In the genomic region with DNA sequence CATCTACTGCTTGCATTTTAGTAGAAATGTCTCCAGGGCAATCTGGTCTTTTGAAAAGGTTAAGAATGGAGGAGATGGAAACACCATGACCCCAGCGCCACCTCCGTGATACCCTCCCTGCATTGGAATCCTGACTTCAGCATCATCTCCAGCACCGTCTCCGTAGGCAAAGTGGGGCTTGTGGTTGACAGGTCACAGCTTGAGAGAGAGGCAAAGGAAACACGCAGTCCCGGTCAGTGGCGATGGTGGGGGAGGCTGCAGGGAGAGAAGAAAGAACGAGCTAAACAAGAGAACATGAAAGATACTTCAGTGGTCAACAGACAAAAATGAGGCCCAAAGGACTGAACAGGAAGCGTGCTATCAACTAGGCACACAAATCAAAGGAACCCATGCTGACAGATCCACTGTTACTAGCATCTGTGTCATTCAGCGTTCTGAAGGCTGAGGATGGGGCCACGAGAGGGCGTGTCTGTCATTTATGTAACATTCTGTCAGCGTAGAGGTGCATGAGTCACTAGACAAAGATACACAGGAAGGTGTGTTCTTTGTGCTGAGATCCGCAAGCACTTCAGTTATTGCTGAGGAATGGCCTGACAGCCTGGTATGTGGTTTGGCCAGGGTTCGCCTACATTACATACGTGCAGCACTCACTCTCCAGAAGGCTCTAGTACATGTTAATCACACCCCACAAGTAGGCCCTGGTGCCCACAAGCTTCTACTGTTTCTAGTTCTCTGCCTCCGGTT, we compare ENCODE assay signal across 17 mouse cellular contexts. TPM values are rescaled to one million over a fixed set of nuclear protein-coding genes. Genes with fewer than 3 reads are reported as not detected.
DNase-seq lines count a peak whose midpoint lies in the region; ATAC-seq lines count a peak whose summit lies in the region.
"Had no signal": no experiment of that assay in that cellular context is flagged by ENCODE, and none has a peak within 500 bp of the region (broad histone marks: within the 10 kb centered on the region; RNA-seq: fewer than 3 reads in every experiment).

No protein-coding gene starts in this region.

- H3K4me2 ChIP-seq in stomach, embryonic 14.5 days (replicated peaks; ENCODE audit: low read depth, low read length): no peak overlapping the region
- H3K4me2 ChIP-seq: embryonic facial prominence, embryonic 12.5 days; heart, embryonic 12.5 days; hindbrain, embryonic 15.5 days had no signal

- no peak overlapping the region for H3K4me3 ChIP-seq in stomach, embryonic 14.5 days (ENCODE audit: low read depth, low read length)
- no peak overlapping the region for H3K4me3 ChIP-seq in forebrain, embryonic 10.5 days
- H3K4me3 ChIP-seq: embryonic facial prominence, embryonic 12.5 days; heart, embryonic 12.5 days; hindbrain, embryonic 15.5 days had no signal

- H3K9me3 ChIP-seq in stomach, embryonic 14.5 days (ENCODE audit: control insufficient read depth, low read depth, low read length): no peaks in the 10 kb centered on the region
- H3K9me3 ChIP-seq in forebrain, embryonic 10.5 days: no peaks in the 10 kb centered on the region
- H3K9me3 ChIP-seq: embryonic facial prominence, embryonic 12.5 days; heart, embryonic 12.5 days; hindbrain, embryonic 15.5 days had no signal

- ATAC-seq in stomach, embryonic 14.5 days (ENCODE audit: insufficient number of reproducible peaks, insufficient read depth, low FRiP score, low read depth): peak; percentile 69; the same call in 1 of the 2 replicates
- ATAC-seq: Patski had no signal

- H3K27me3 ChIP-seq in stomach, embryonic 14.5 days (ENCODE audit: control insufficient read depth, insufficient read depth, low read length): no peaks in the 10 kb centered on the region
- no peaks in the 10 kb centered on the region for H3K27me3 ChIP-seq in forebrain, embryonic 10.5 days (ENCODE audit: poor library complexity, severe bottlenecking)
- H3K27me3 ChIP-seq: embryonic facial prominence, embryonic 12.5 days; heart, embryonic 12.5 days; hindbrain, embryonic 15.5 days had no signal

- peak; percentile 1 for DNase-seq in embryo, embryonic 10.5 days (ENCODE audit: low spot score)
- no peak for DNase-seq in embryo, embryonic 9.5 days (ENCODE audit: extremely low spot score)
- peak; percentile 12 for DNase-seq in Muller cell, postnatal 12 days (ENCODE audit: inconsistent ontology term)
- DNase-seq in lung, adult 18-20 months: peak; percentile 67 to 74
- DNase-seq in forebrain, embryonic 10.5 days (ENCODE audit: extremely low spot score, low spot score): no peak
- DNase-seq in gastrocnemius, postnatal 4 days (ENCODE audit: low spot score in 2 of 2): no peak
- DNase-seq in right cerebral cortex, postnatal 36 days (ENCODE audit: low spot score in 2 of 2): no peak
- DNase-seq: adrenal gland, postnatal 36 days; cerebellum, adult 18-20 months; thymus, postnatal 25 days had no signal

- H3K36me3 ChIP-seq in stomach, embryonic 14.5 days (ENCODE audit: control insufficient read depth, insufficient read depth, low read length): no peaks in the 10 kb centered on the region
- no peaks in the 10 kb centered on the region for H3K36me3 ChIP-seq in forebrain, embryonic 10.5 days (replicated peaks)
- H3K36me3 ChIP-seq: embryonic facial prominence, embryonic 12.5 days; heart, embryonic 12.5 days; hindbrain, embryonic 15.5 days had no signal

- 67% methylated on average over 17 of the region's 17 CpGs for WGBS in stomach, embryonic 14.5 days
- 89% methylated on average over 17 of the region's 17 CpGs for WGBS in forebrain, embryonic 10.5 days

- H3K27ac ChIP-seq in stomach, embryonic 14.5 days (ENCODE audit: low read length): no peak overlapping the region
- no peak overlapping the region for H3K27ac ChIP-seq in forebrain, embryonic 10.5 days
- H3K27ac ChIP-seq: embryonic facial prominence, embryonic 12.5 days; hindbrain, embryonic 15.5 days had no signal

- no peaks in the 10 kb centered on the region for H3K4me1 ChIP-seq in stomach, embryonic 14.5 days (ENCODE audit: control insufficient read depth, insufficient read depth, low read length)
- H3K4me1 ChIP-seq in forebrain, embryonic 10.5 days: no peaks in the 10 kb centered on the region
- H3K4me1 ChIP-seq: embryonic facial prominence, embryonic 12.5 days; hindbrain, embryonic 15.5 days had no signal

- no peak overlapping the region for H3K9ac ChIP-seq in stomach, embryonic 14.5 days (replicated peaks; ENCODE audit: low read depth, low read length)
- H3K9ac ChIP-seq: embryonic facial prominence, embryonic 12.5 days; heart, embryonic 12.5 days; hindbrain, embryonic 15.5 days had no signal

RNA-seq across cellular contexts. Expression of a gene that starts 17.1 kb away (rescaled TPM):
- 0.67 and 0.69 TPM in 2 replicates for polyA plus RNA-seq in stomach, embryonic 14.5 days (2014; fragmentation: Nextera tagmentation; extraction: Ambion mirVana)
- not detected in 2 replicates for polyA plus RNA-seq in forebrain, embryonic 10.5 days (2016; fragmentation: Nextera tagmentation; extraction: Ambion mirVana)
- total RNA-seq in gastrocnemius, postnatal 4 days (2021): not detected
- total RNA-seq: adrenal gland, postnatal 36 days had no signal
- polyA plus RNA-seq: embryonic facial prominence, embryonic 12.5 days; frontal cortex, adult 2 months; heart, embryonic 12.5 days; hindbrain, embryonic 15.5 days; limb, embryonic 11.5 days; Patski had no signal

RNA-seq across cellular contexts. Expression of a gene that starts 20.6 kb away (rescaled TPM):
- polyA plus RNA-seq in stomach, embryonic 14.5 days (2014; fragmentation: Nextera tagmentation; extraction: Ambion mirVana): not detected in 2 replicates
- polyA plus RNA-seq in forebrain, embryonic 10.5 days (2016; fragmentation: Nextera tagmentation; extraction: Ambion mirVana): not detected in 2 replicates
- total RNA-seq in gastrocnemius, postnatal 4 days (2021): not detected
- total RNA-seq: adrenal gland, postnatal 36 days had no signal
- polyA plus RNA-seq: embryonic facial prominence, embryonic 12.5 days; heart, embryonic 12.5 days; hindbrain, embryonic 15.5 days; limb, embryonic 11.5 days; Patski had no signal

RNA-seq across cellular contexts. Expression of a gene that starts 26.1 kb away (rescaled TPM):
- polyA plus RNA-seq in stomach, embryonic 14.5 days (2014; fragmentation: Nextera tagmentation; extraction: Ambion mirVana): 0.36 TPM in 1 of 2 replicates, not detected in the other
- polyA plus RNA-seq in forebrain, embryonic 10.5 days (2016; fragmentation: Nextera tagmentation; extraction: Ambion mirVana): not detected in 2 replicates
- total RNA-seq in gastrocnemius, postnatal 4 days (2021): not detected
- total RNA-seq: adrenal gland, postnatal 36 days had no signal
- polyA plus RNA-seq: embryonic facial prominence, embryonic 12.5 days; frontal cortex, adult 2 months; heart, embryonic 12.5 days; hindbrain, embryonic 15.5 days; limb, embryonic 11.5 days; Patski had no signal

RNA-seq across cellular contexts. Expression of a gene that starts 28.6 kb away (rescaled TPM):
- not detected in 2 replicates for polyA plus RNA-seq in stomach, embryonic 14.5 days (2014; fragmentation: Nextera tagmentation; extraction: Ambion mirVana)
- polyA plus RNA-seq in forebrain, embryonic 10.5 days (2016; fragmentation: Nextera tagmentation; extraction: Ambion mirVana): not detected in 2 replicates
- total RNA-seq in gastrocnemius, postnatal 4 days (2021): under 1 TPM; 0.15 to 0.31 TPM
- total RNA-seq: adrenal gland, postnatal 36 days had no signal
- polyA plus RNA-seq: embryonic facial prominence, embryonic 12.5 days; frontal cortex, adult 2 months; heart, embryonic 12.5 days; hindbrain, embryonic 15.5 days; limb, embryonic 11.5 days; Patski had no signal

RNA-seq across cellular contexts. Expression of a gene that starts 37.8 kb away (rescaled TPM):
- polyA plus RNA-seq in stomach, embryonic 14.5 days (2014; fragmentation: Nextera tagmentation; extraction: Ambion mirVana): 0.26 TPM in 1 of 2 replicates, not detected in the other
- polyA plus RNA-seq in forebrain, embryonic 10.5 days (2016; fragmentation: Nextera tagmentation; extraction: Ambion mirVana): not detected in 2 replicates
- under 1 TPM in 1 of 2 experiments, not detected in 1; 0.22 TPM for total RNA-seq in gastrocnemius, postnatal 4 days (2021)
- total RNA-seq: adrenal gland, postnatal 36 days had no signal
- polyA plus RNA-seq: frontal cortex, adult 2 months; heart, embryonic 12.5 days; hindbrain, embryonic 15.5 days had no signal

Comparison
In these comparisons a context has a peak if more than half of its experiments do, and no peak if none do; other contexts are left out.
1. DNase-seq: peak in embryo, embryonic 10.5 days (single experiment), Muller cell, postnatal 12 days (single experiment) and lung, adult 18-20 months (2 of 2); none in embryo, embryonic 9.5 days (single experiment), forebrain, embryonic 10.5 days (single experiment), gastrocnemius, postnatal 4 days (0 of 2) and right cerebral cortex, postnatal 36 days (0 of 2).